ENCODE assay signal across 25 mouse cellular contexts in the genomic region with DNA sequence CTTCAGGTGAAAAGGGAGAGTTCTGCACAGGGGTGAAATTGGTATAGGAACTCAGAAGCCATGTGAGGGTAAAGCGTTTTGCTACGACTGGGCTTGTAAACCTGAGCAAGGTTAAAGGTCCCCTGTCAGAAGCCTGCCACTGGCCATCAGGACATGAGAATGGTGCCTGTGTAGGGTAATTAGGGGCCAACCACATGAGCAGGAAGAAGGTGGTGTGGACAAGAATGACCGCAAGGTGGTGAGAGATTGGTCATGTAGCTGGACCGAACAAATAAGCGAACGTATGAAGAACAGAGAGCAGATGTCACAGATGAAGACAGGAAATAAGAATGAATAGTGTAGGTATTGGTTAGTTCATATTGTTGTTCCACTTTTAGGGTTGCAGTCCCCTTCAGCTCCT. TPM values are rescaled to one million over a fixed set of nuclear protein-coding genes. Genes with fewer than 3 reads are reported as not detected.
"Had no signal": no experiment of that assay in that cellular context is flagged by ENCODE, and none has a peak within 500 bp of the region (broad histone marks: within the 10 kb centered on the region; RNA-seq: fewer than 3 reads in every experiment).

No protein-coding gene starts in this region.

- H3K9me3 ChIP-seq: heart, embryonic 10.5 days; heart, embryonic 12.5 days; hindbrain, embryonic 10.5 days; hindbrain, embryonic 12.5 days; intestine, embryonic 15.5 days; kidney, embryonic 15.5 days; limb, embryonic 10.5 days; limb, embryonic 12.5 days had no signal

- DNase-seq: gastrocnemius, adult 2 months; gastrocnemius, postnatal 10 days; gastrocnemius, postnatal 36 days; heart, adult 18-20 months; heart, postnatal 10 days; heart, postnatal 4 days; kidney, adult 2 months; kidney, adult 9 months; kidney, postnatal 14 days; kidney, postnatal 36 days had no signal

- H3K27ac ChIP-seq: gastrocnemius, adult 2 months; heart, embryonic 10.5 days; hindbrain, embryonic 10.5 days; hindbrain, embryonic 12.5 days; hindbrain, embryonic 14.5 days; intestine, embryonic 15.5 days; kidney, embryonic 15.5 days; kidney, postnatal 0 days; left cerebral cortex, adult 2 months; limb, embryonic 10.5 days; limb, embryonic 12.5 days had no signal

- H3K4me2 ChIP-seq: heart, embryonic 12.5 days; hindbrain, embryonic 12.5 days; hindbrain, embryonic 14.5 days; intestine, embryonic 15.5 days; kidney, embryonic 15.5 days; limb, embryonic 12.5 days had no signal

- H3K36me3 ChIP-seq: heart, embryonic 10.5 days; heart, embryonic 12.5 days; hindbrain, embryonic 10.5 days; hindbrain, embryonic 12.5 days; intestine, embryonic 15.5 days; kidney, embryonic 15.5 days; limb, embryonic 10.5 days; limb, embryonic 12.5 days had no signal

- H3K27me3 ChIP-seq: heart, embryonic 12.5 days; hindbrain, embryonic 12.5 days; intestine, embryonic 15.5 days; kidney, embryonic 15.5 days; limb, embryonic 12.5 days had no signal

- H3K9ac ChIP-seq: heart, embryonic 12.5 days; hindbrain, embryonic 12.5 days; hindbrain, embryonic 14.5 days; intestine, embryonic 15.5 days; kidney, embryonic 15.5 days; limb, embryonic 12.5 days had no signal

- H3K4me1 ChIP-seq: heart, embryonic 10.5 days; heart, embryonic 12.5 days; hindbrain, embryonic 10.5 days; hindbrain, embryonic 12.5 days; intestine, embryonic 15.5 days; kidney, embryonic 15.5 days; limb, embryonic 10.5 days; limb, embryonic 12.5 days had no signal

- ATAC-seq: hindbrain, embryonic 16.5 days; inflammation-experienced regulatory T-cells, adult 6 months; intestine, embryonic 15.5 days; intestine, postnatal 0 days had no signal

- H3K4me3 ChIP-seq: gastrocnemius, adult 2 months; heart, embryonic 10.5 days; heart, embryonic 12.5 days; hindbrain, embryonic 10.5 days; hindbrain, embryonic 12.5 days; intestine, embryonic 15.5 days; kidney, embryonic 15.5 days; left cerebral cortex, adult 2 months; limb, embryonic 10.5 days; limb, embryonic 12.5 days had no signal

RNA-seq across cellular contexts. Expression of a gene that starts 23.7 kb away (rescaled TPM):
- polyA plus RNA-seq: heart, embryonic 10.5 days; heart, embryonic 14.5 days had no signal
